Comparison of ENCODE assay signal across 13 mouse cellular contexts in the genomic region with DNA sequence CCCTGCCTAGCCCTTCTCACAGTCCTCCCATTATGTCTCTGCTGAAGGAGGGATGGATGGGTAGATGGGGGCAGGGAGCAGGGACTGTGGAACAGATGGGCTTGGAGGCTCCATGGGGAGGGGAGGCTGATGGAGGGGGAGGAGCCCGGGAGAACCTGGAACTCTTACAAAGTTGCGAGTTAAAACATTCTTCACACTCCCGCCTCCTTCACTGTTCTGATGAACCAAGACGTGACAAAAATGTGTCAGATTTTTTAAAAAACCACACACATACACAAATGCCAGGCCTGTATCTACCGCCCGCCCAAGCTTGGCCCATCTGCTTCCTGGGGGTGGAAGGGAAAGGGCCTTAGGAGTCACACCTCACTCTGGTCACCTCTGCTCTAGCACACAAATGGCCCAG.
DNase-seq lines count a peak whose midpoint lies in the region; ATAC-seq and TF ChIP-seq lines count a peak whose summit lies in the region.
"Had no signal": no experiment of that assay in that cellular context is flagged by ENCODE, and none has a peak within 500 bp of the region (broad histone marks: within the 10 kb centered on the region; RNA-seq: fewer than 3 reads in every experiment).

No protein-coding gene starts in this region.

- H3K9me3 ChIP-seq in intestine, embryonic 15.5 days: no peaks in the 10 kb centered on the region
- H3K9me3 ChIP-seq: megakaryocyte, embryonic 14.5 days had no signal

- H3K27me3 ChIP-seq in intestine, embryonic 15.5 days (replicated peaks): no peaks in the 10 kb centered on the region

- no peaks in the 10 kb centered on the region for H3K36me3 ChIP-seq in intestine, embryonic 15.5 days

- no peak for ATAC-seq in intestine, embryonic 15.5 days

- DNase-seq in testis, postnatal 14 days (ENCODE audit: low spot score): peak; percentile 16
- no peak for DNase-seq in testis, postnatal 10 days (ENCODE audit: low spot score)
- DNase-seq in frontal cortex, adult 2 months (ENCODE audit: extremely low spot score in 1 of 2, low spot score in 1 of 2): peak; percentile 87 to 94
- peak; percentile 73 to 85 for DNase-seq in left cerebral cortex, adult 2 months (ENCODE audit: extremely low spot score in 1 of 2, low spot score in 2 of 2)
- DNase-seq in telencephalon, adult 2 months (ENCODE audit: low read depth, low spot score): peak; percentile 95
- no peak for DNase-seq in kidney, postnatal 10 days
- no peak for DNase-seq in gastrocnemius, adult 18-20 months (ENCODE audit: low spot score)
- DNase-seq: heart, adult 18-20 months; kidney, postnatal 4 days had no signal

- H3K4me2 ChIP-seq in intestine, embryonic 15.5 days (replicated peaks): no peak overlapping the region

- H3K9ac ChIP-seq in intestine, embryonic 15.5 days: no peak overlapping the region
- H3K9ac ChIP-seq: liver, embryonic 14.5 days had no signal

- no peak for TF ChIP-seq CTCF in left cerebral cortex, adult 2 months (IDR thresholded peaks at IDR 0.05)

- no peak overlapping the region for H3K4me3 ChIP-seq in left cerebral cortex, adult 2 months
- H3K4me3 ChIP-seq in intestine, embryonic 15.5 days (replicated peaks): no peak overlapping the region
- H3K4me3 ChIP-seq: megakaryocyte, embryonic 14.5 days had no signal

- 80% methylated on average over 6 of the region's 6 CpGs for WGBS in intestine, embryonic 15.5 days

- peaks cover 3% of the 10 kb centered on the region; the same call in 1 of the 2 replicates for H3K4me1 ChIP-seq in intestine, embryonic 15.5 days (replicated peaks)
- H3K4me1 ChIP-seq: megakaryocyte, embryonic 14.5 days had no signal

- H3K27ac ChIP-seq in left cerebral cortex, adult 2 months: peak overlapping the region; percentile 98
- no peak overlapping the region for H3K27ac ChIP-seq in intestine, embryonic 15.5 days
- H3K27ac ChIP-seq: liver, embryonic 14.5 days; stomach, postnatal 0 days had no signal

- intact Hi-C loops in left cerebral cortex, adult 2 months (cut with DNase I): loop anchor here (1.0 to 5.0 kb wide), 5 partner anchors 21 to 139 kb away; a partner anchor contains a TSS

Comparison
In these comparisons a context has a peak if more than half of its experiments do, and no peak if none do; other contexts are left out.
1. DNase-seq: peak in testis, postnatal 14 days (single experiment), frontal cortex, adult 2 months (2 of 2), left cerebral cortex, adult 2 months (2 of 2) and telencephalon, adult 2 months (single experiment); none in testis, postnatal 10 days (single experiment), kidney, postnatal 10 days (single experiment) and gastrocnemius, adult 18-20 months (single experiment).